Mouse (Mus musculus) mature B cell (primary cell): Measurements from ENCODE around the gene Entpd3.

Experiments
- in situ Hi-C: fragments of 300-500 bp; cut with MboI; formaldehyde crosslinking; loops from 2 replicates; pipeline ENCODE4 v1.14.3; 2019

Gene Entpd3

GRCm38 (mm10) chr9:120539662-120540251 lies at the start of gene Entpd3:
TSS of gene Entpd3 (plus strand) at chr9:120539818.
- in situ Hi-C loops, result no loop called here

DNA sequence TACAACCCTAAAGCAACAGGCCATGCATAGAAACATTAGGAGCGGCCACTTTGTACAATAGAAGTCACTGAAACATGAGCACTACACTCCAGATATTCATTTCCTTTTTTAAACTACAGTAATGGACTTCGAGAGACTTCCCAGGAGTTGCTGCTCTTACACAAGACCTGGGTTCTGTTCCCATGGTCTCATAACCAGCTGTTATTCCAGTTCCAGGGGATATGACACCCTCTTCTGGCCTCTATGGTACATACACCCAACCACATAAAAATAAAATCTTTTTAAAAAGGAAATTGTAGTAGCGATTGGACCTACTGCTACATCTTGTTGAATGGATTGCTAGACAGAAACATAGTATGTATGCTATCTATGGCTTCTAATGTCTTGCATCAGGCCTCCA lies 48.1 kb upstream of the Entpd3 start:
- in situ Hi-C loops, result no loop called here

DNA sequence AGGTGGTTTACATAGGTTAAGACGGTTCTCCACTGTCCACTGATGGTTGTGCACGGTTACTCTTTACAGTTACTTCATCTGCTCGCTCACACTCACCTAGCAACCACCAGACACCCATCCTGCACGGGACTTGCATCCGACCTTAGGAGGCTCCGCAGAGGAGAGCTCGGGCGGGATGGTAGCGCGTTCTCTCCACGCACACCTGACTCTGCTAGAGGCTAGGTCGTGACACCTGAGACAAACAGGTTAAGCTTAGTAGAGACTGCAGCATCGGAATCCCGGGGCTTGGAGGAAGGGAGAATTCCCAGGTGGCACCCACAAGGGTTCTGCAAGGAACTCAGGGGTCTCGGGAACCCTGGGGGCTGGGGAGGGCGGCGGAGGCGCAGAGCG lies 47.6 kb upstream of the Entpd3 start, which contains the start of gene Eif1b:
Gene Eif1b (plus strand): TSS at position 223 of the 390 bp plus-strand sequence.
- in situ Hi-C loops, result no loop called here

DNA sequence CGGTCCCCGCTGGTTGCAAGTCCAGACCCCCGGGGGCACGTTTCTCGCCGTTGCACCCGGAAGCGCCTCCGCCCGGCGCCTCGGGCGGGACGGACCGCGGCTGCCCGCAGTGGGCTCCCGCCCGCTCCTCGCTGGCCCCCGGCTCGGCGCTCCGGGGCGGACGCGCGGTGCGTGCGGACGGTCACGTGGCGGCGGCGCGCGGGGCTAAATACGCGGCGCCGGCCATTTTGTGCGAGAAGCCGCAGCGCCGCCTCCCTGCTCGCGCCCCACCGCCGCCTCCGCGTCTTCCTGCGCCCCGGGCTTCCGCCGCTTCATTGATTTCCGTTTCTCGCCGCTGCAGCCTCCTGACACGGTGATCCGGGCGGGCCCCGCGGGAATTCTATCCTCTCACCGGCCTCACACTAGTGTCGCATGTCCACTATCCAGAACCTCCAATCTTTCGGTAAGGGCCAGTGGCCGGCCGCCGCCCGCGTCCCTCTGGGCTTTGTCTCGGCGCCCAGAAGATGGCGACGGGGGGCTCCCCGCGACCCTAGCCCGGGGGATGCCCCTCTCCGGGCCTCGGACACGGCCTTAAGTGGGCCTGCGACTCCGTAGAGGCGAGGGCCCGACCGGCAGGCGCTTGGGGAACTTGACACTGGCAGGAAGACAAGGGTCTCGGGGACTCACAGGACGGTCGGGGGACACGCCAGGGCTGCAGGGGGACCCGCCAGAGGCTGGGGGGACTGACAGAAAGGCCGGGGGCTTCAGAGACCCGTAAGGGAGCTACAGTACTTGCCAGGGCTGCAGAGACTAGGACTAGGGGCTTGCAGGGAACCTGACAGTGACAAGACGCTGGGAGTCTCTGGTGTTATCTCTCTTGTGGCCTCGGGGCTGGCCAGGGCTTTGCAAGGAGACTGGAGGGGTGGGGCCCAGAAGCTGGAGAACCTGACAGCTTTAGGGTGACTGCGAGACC lies 46.9 kb upstream of the Entpd3 start:
- in situ Hi-C loops, result no loop called here

- in situ Hi-C loops, result no loop called here
These were observed 45.8 kb upstream of the Entpd3 start for GRCm38 (mm10) chr9:120493781-120494180.

DNA sequence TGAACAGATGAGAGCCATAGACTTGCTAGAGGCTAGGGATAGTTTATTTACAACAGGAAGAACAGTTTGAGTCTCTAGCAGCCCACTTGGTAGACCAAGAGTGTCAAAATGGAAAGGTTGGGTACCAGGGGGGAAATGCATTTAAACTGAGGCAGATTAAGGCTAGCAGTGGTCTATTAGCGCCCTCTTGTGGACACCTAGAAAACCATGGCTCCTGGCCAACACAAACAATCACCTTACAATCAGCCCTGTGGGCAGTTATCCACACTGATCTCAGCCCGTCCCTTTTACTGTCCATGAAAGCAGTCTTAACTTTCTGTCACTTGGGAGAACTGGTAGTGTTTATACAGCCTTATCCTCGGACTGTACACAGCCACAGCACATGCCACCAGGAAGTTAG lies 42.9 kb upstream of the Entpd3 start:
- in situ Hi-C loops, result no loop called here

DNA sequence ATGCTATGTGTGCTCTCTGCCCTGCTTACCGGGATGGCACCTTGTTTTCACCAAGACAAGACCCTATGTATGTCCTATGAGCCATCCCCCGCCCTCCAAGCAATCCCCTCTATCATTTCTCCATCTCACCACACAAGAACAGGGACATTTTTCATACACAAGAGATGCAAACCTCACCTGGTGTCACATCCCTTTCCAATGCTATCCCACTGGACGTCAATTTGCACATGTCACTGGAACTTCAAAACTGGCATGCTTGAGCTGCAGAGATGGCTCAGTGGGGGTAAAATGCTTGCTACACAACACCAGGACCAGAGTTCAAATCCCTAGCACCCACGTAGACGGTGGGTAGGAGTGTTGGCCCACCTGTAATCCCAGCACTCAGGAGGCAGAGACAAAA lies 41.6 kb upstream of the Entpd3 start:
- in situ Hi-C loops, result no loop called here

GRCm38 (mm10) chr9:120501191-120501902 lies 38.3 kb upstream of the Entpd3 start:
- in situ Hi-C loops, result loop anchor here (10.0 kb wide), 1 partner anchor 83 kb away; no protein-coding TSS in a partner anchor

DNA sequence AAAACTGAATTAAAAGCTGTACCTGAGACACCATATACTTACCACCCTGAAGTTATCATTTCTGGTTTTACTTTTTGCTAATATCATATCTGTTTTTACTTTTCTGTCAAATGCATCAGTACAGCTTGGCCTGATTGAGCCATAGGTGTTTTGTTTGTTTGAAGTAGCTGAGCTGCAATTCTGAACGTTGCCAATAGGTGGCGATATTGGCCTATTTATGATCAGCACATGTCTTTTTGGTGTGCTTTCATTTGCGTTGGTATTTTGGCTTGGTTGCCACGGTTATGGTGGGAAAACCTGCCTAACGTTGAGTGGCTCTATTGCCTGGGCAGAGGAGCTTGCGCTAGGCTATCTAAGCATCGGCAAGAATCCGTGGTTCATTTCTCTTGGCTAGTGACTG lies 37.6 kb upstream of the Entpd3 start:
- in situ Hi-C loops, result loop anchor here (10.0 kb wide), 1 partner anchor 83 kb away; no protein-coding TSS in a partner anchor

DNA sequence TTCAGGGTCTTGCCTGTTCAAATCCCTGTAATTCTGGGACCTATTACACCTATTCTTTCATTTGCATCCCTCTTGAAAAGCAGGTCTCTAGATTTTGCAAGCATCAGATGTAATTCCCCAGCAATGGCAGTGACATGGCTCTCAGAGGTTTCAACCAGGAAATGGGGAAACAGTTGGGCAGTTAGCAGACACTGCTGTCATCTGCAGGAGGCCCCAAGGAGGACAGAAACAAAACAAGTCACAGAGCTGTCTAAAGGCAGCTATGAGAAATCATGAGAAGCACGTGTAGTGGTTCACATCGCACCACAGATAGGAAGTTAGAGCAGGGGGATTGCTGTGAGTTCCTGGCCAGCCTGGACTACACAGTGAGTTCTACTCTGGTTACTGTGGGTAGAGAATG lies 35.2 kb upstream of the Entpd3 start:
- in situ Hi-C loops, result loop anchor here (10.0 kb wide), 1 partner anchor 80 kb away; no protein-coding TSS in a partner anchor

- in situ Hi-C loops, result no loop called here
These were observed 27.8 kb upstream of the Entpd3 start for GRCm38 (mm10) chr9:120511781-120512180.

- in situ Hi-C loops, result no loop called here
These were observed 22.9 kb upstream of the Entpd3 start for GRCm38 (mm10) chr9:120516720-120517119.

GRCm38 (mm10) chr9:120518946-120519345 lies 20.7 kb upstream of the Entpd3 start:
- in situ Hi-C loops, result no loop called here

DNA sequence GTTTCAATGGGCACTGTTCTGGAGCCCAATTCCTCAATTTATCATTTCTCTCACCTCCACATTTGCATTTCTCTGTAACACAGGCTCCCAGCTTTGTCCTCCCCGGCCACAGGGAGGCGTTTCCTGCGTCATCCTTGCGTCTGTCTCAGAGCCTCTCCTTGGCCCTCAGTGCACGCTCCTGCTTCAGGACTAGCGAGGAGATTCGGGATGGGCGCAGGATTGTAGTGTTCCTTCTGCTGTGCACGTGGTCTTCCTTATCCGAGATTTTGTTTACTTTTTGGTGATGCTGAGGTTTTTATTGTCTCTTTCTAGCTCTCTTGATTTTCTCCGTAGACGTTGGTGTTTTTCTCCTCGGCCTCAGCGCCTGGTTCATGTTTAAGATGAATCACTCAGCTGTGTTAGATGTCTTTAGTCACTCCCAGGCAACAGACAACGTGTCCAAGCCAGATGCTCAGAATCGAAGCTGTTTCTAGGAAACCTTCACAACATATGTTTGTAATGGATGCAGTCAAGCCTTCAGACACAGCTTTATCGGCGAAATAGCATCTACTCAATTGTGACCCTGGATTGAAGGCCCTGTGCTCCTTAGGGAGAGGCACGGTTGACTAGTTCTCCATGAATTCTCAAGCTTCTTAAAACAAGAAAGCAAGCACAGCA lies 20.0 kb upstream of the Entpd3 start:
- in situ Hi-C loops, result no loop called here

GRCm38 (mm10) chr9:120521161-120521560 lies 18.5 kb upstream of the Entpd3 start:
- in situ Hi-C loops, result no loop called here

DNA sequence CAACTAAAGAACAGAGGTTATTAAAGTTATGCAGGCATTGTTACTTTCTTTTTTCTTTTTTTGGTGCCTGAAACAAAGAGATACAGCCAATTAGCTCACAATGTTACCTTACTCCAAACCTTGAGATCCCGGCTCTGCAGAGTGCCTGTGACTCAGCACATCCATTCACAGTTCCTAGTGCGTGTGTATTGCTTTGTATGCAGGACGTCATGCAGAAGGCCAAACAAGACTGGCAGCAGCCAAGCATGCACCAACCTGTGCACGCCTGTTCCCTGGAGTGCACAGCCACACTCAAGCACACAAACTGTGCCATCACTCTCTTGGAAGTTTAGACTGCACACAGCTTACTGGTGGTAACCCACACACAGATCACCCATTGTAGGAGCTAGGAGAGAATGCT lies 12.3 kb upstream of the Entpd3 start:
- in situ Hi-C loops, result no loop called here

- in situ Hi-C loops, result no loop called here
These were observed 11.7 kb upstream of the Entpd3 start for GRCm38 (mm10) chr9:120527919-120528318.

- in situ Hi-C loops, result no loop called here
These were observed 10.7 kb upstream of the Entpd3 start for GRCm38 (mm10) chr9:120528815-120529510.

- in situ Hi-C loops, result no loop called here
These were observed 9.1 kb upstream of the Entpd3 start for GRCm38 (mm10) chr9:120530471-120530870.

DNA sequence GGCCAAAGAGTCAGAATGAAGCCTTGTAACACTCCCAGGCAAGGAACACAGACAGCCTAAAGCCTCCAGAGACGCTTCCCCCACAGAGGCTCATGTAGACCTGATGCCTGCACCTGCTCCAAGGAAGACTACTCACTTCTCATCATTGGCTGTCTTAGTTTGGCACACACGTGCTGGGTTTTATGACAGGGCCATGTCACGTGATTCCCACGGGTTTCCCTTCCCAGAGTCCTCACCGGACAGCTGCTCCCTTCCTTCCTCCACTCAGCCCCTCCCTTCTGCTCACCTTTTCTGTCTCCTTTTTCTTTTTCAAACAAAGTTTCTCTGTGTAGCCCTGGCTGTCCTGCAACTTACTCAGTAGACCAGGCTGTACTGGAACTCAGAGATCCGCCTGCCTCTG lies 7.6 kb upstream of the Entpd3 start:
- in situ Hi-C loops, result no loop called here

- in situ Hi-C loops, result no loop called here
These were observed 6.9 kb upstream of the Entpd3 start for GRCm38 (mm10) chr9:120532691-120533090.
